Mouse (Mus musculus) forebrain, postnatal 0 days (tissue): ENCODE measurements around the gene Dpm1. TPM values are rescaled to one million over a fixed set of nuclear protein-coding genes. Genes with fewer than 3 reads are reported as not detected.
A peak's percentile ranks its signal among the peaks of the same experiment; 100 is the strongest.

Experiments used
- ATAC-seq: fragments of 200-750 bp; cut with Nextera tagmentation; 2 replicates; pipeline ENCODE4 v1.8.0; 2017; ENCODE audit warnings: mild to moderate bottlenecking, moderate library complexity
- DNase-seq: peaks from one replicate; pipeline ENCODE4 v3.0.0-alpha.2; 2015
- H3K27ac ChIP-seq: fragments of 300-500 bp; sonication (generic); 2 replicates; pipeline ENCODE4 v1.5.1; 2014; ENCODE audit warnings: low read depth, mild to moderate bottlenecking, antibody characterized with exemption, low read length, moderate library complexity, mixed read lengths
- H3K27me3 ChIP-seq: fragments of 300-500 bp; sonication (generic); 2 replicates; pipeline ENCODE4 v1.6.1; 2014; ENCODE audit warnings: mild to moderate bottlenecking, low read length, mixed read lengths; ENCODE audit not compliant: insufficient read depth
- H3K36me3 ChIP-seq: fragments of 300-500 bp; sonication (generic); 2 replicates; pipeline ENCODE4 v1.6.1; 2014; ENCODE audit warnings: mild to moderate bottlenecking, moderate library complexity; ENCODE audit not compliant: insufficient read depth
- H3K4me1 ChIP-seq: fragments of 300-500 bp; sonication (generic); 2 replicates; pipeline ENCODE4 v1.6.1; 2014; ENCODE audit warnings: antibody characterized with exemption; ENCODE audit not compliant: insufficient read depth
- H3K4me2 ChIP-seq: fragments of 300-500 bp; sonication (generic); 2 replicates; pipeline ENCODE4 v1.6.1; 2014; ENCODE audit warnings: low read depth, mild to moderate bottlenecking, moderate library complexity
- H3K4me3 ChIP-seq: fragments of 300-500 bp; sonication (generic); 2 replicates; pipeline ENCODE4 v1.5.1; 2014; ENCODE audit warnings: low read depth, low read length, mixed read lengths
- H3K9ac ChIP-seq: fragments of 300-500 bp; sonication (generic); 2 replicates; pipeline ENCODE4 v1.6.1; 2014; ENCODE audit warnings: mild to moderate bottlenecking
- H3K9me3 ChIP-seq: fragments of 300-500 bp; sonication (generic); 2 replicates; pipeline ENCODE4 v1.6.1; 2016; ENCODE audit warnings: low read length
- CTCF ChIP-seq: sonication (generic); IDR thresholded peaks from 2 replicates; pipeline ENCODE4 v1.5.1; 2016; ENCODE audit warnings: antibody characterized with exemption, control low read depth, low read depth
- WGBS: fragments of 180-500 bp; shearing (Covaris S2); extraction: QIAGEN DNeasy Blood & Tissue Kit; methylation state at CpG from one replicate; pipeline ENCODE4 v1.1.7; 2014; 5-methylcytosine and 5-hydroxymethylcytosine counted together
- polyA plus RNA-seq: library from polyadenylated mRNA; unstranded; fragments of >200 nt; fragmentation: Nextera tagmentation; extraction: Ambion mirVana; gene quantifications from 2 replicates; pipeline ENCODE4 v1.2.1, GENCODE M21; 2015
- total RNA-seq: library from RNA; depleted of rRNA; stranded (reverse); fragments of >200 nt; gene quantifications from 2 replicates; pipeline ENCODE4 v1.2.3, GENCODE M21; 2014

The Dpm1 gene
- total and polyA plus RNA-seq, 2 experiments from 2014 or later, result 21.4 to 94.5 TPM

- H3K4me2 ChIP-seq, result no peak overlapping the region
- H3K9ac ChIP-seq, result no peak overlapping the region
- H3K9me3 ChIP-seq, result no peaks in the 10 kb centered on the region
- 33% methylated on average over 8 of the region's 8 CpGs for WGBS
- no peaks in the 10 kb centered on the region for H3K27me3 ChIP-seq
- no peak overlapping the region for H3K4me3 ChIP-seq
- DNase-seq (no peak), ATAC-seq (no peak)
- H3K27ac ChIP-seq, result no peak overlapping the region
- TF ChIP-seq CTCF, result no peak
- H3K4me1 ChIP-seq, result 0 out of 2 replicates have a peak, but pooled peaks cover 4% of the 10 kb centered on the region
- no peaks in the 10 kb centered on the region for H3K36me3 ChIP-seq
Measured at GRCm38 (mm10) chr2:168245571-168245970, 15.2 kb upstream of the Dpm1 start.

DNA sequence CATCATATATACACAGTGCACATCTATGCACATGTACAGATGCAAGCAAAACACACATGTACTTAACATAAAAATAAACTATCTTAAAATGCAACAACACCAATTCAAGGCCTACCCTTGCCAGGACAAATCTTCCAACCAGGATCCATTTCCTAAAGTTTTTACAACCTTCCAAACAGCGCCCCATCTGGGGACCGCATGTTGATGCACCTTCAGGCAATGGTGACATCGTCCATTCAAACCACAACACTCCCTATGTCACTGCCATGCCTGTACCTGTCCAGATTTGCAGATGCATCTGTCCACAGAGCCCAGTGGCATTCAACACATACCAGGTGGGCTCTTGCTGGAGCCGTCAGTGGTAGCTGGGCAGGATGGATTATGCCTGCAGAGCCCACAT lies 12.9 kb upstream of the Dpm1 start:
- H3K4me3 ChIP-seq, result no peak overlapping the region
- H3K4me1 ChIP-seq, result 0 out of 2 replicates have a peak, but pooled peaks cover under 1% of the 10 kb centered on the region
- no peaks in the 10 kb centered on the region for H3K9me3 ChIP-seq
- H3K36me3 ChIP-seq, result no peaks in the 10 kb centered on the region
- H3K27ac ChIP-seq, result no peak overlapping the region
- no peak for TF ChIP-seq CTCF
- no peak for DNase-seq
- H3K4me2 ChIP-seq, result no peak overlapping the region
- no peak overlapping the region for H3K9ac ChIP-seq
- 81% methylated on average over 4 of the region's 4 CpGs for WGBS
- H3K27me3 ChIP-seq, result no peaks in the 10 kb centered on the region
- no peak for ATAC-seq

- Histone ChIP-seq H3K4me1 (no peaks in the 10 kb centered on the region), H3K27me3 (no peaks in the 10 kb centered on the region), H3K4me3 (no peak overlapping the region), H3K27ac (no peak overlapping the region), H3K9me3 (no peaks in the 10 kb centered on the region), H3K9ac (no peak overlapping the region), H3K4me2 (no peak overlapping the region), H3K36me3 (no peaks in the 10 kb centered on the region)
- DNase-seq (no peak), ATAC-seq (no peak)
- no peak for TF ChIP-seq CTCF
Measured at GRCm38 (mm10) chr2:168242841-168243240, 12.4 kb upstream of the Dpm1 start.

DNA sequence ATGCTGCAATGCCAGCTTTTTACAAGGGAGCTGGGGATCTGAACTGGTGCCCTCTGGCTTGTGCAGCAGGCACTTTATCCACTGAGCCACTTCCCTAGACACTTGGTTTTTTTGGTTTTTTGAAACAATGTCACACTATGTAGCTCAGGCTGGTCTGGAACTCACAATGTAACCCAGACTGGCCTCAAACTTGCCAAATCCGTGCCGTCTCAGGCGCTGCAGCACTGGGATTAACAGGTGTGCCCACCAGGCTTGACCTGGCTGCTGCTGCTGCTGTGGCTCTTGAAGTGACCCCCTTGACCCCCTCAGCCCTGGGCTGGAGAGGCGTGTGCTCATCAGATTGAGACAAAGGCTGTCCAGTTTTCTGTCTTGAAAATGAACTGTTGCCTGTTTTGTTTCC lies 7.9 kb upstream of the Dpm1 start:
- H3K9ac ChIP-seq, result no peak overlapping the region
- DNase-seq (no peak), ATAC-seq (no peak)
- no peak overlapping the region for H3K4me2 ChIP-seq
- H3K4me3 ChIP-seq, result no peak overlapping the region
- no peaks in the 10 kb centered on the region; the same call in 1 of the 2 replicates for H3K36me3 ChIP-seq
- no peaks in the 10 kb centered on the region for H3K4me1 ChIP-seq
- no peaks in the 10 kb centered on the region for H3K9me3 ChIP-seq
- WGBS, result 84% methylated on average over 4 of the region's 4 CpGs
- TF ChIP-seq CTCF, result no peak
- H3K27me3 ChIP-seq, result no peaks in the 10 kb centered on the region
- H3K27ac ChIP-seq, result no peak overlapping the region

GRCm38 (mm10) chr2:168233286-168233685 lies 2.9 kb upstream of the Dpm1 start:
- 94% methylated on average over 5 of the region's 5 CpGs for WGBS
- H3K9me3 ChIP-seq, result no peaks in the 10 kb centered on the region

GRCm38 (mm10) chr2:168231471-168231829 lies 1.1 kb upstream of the Dpm1 start:
- ATAC-seq (no peak), DNase-seq (no peak)
- H3K4me3 ChIP-seq, result peak overlapping the region; percentile 72
- H3K27me3 ChIP-seq, result no peaks in the 10 kb centered on the region
- H3K9me3 ChIP-seq, result no peaks in the 10 kb centered on the region
- H3K4me1 ChIP-seq, result peaks cover 12% of the 10 kb centered on the region
- TF ChIP-seq CTCF, result no peak
- H3K4me2 ChIP-seq, result peak overlapping the region; percentile 96
- H3K36me3 ChIP-seq, result no peaks in the 10 kb centered on the region; the same call in 1 of the 2 replicates
- 65% methylated on average over 33 of the region's 33 CpGs for WGBS
- H3K27ac ChIP-seq, result 0 out of 2 replicates have a peak overlapping the region, but pooled peaks have one; percentile 96
- H3K9ac ChIP-seq, result peak overlapping the region; percentile 85

More at GRCm38 (mm10) chr2:168233286-168233685, 2.9 kb upstream of the Dpm1 start:
- DNase-seq (no peak), ATAC-seq (no peak)
- Histone ChIP-seq H3K27ac (no peak overlapping the region), H3K4me3 (no peak overlapping the region), H3K4me2 (no peak overlapping the region), H3K4me1 (peaks cover 12% of the 10 kb centered on the region), H3K9ac (no peak overlapping the region), H3K36me3 (no peaks in the 10 kb centered on the region; the same call in 1 of the 2 replicates), H3K27me3 (no peaks in the 10 kb centered on the region)
- TF ChIP-seq CTCF, result no peak

- Histone ChIP-seq H3K27ac (peak overlapping the region; percentile 96), H3K4me2 (peak overlapping the region; percentile 96), H3K9me3 (no peaks in the 10 kb centered on the region), H3K4me3 (peak overlapping the region; percentile 72), H3K9ac (peak overlapping the region; percentile 85), H3K27me3 (no peaks in the 10 kb centered on the region), H3K36me3 (no peaks in the 10 kb centered on the region; the same call in 1 of the 2 replicates), H3K4me1 (peaks cover 12% of the 10 kb centered on the region)
- WGBS, result 5% methylated on average over 83 of the region's 105 CpGs
- no peak; the same call in 1 of the 2 replicates for TF ChIP-seq CTCF
- no peak for DNase-seq
- peak; percentile 62 for ATAC-seq
Measured at GRCm38 (mm10) chr2:168230773-168231470, 531 bp upstream of the Dpm1 start.
